Mouse (Mus musculus) spleen, postnatal 10 days (tissue): ENCODE results near the gene Rap1gds1.

ENCODE experiments used
- DNase-seq, 2 experiments: peaks; one replicate each; pipeline ENCODE4 v3.0.0; 2021 to 2022; ENCODE audit warnings: low spot score in 2 of 2

Gene Rap1gds1

GRCm38 (mm10) chr3:138877741-138878140, 197.3 kb downstream of the Rap1gds1 start:
- no peak for DNase-seq

- DNase-seq = no peak
Measured at GRCm38 (mm10) chr3:138876931-138877361, 198.1 kb downstream of the Rap1gds1 start.

- no peak for DNase-seq
Measured at GRCm38 (mm10) chr3:138876418-138876817, 198.6 kb downstream of the Rap1gds1 start.

GRCm38 (mm10) chr3:138875936-138876335, 199.1 kb downstream of the Rap1gds1 start:
- no peak for DNase-seq
